Mouse (Mus musculus) induced T-regulatory cell, adult 2 months (primary cell): Measurements from ENCODE around the gene Sft2d2.
A peak's percentile ranks its signal among the peaks of the same experiment; 100 is the strongest.

Experiments used
- DNase-seq: peaks from one replicate; pipeline ENCODE4 v3.0.0-alpha.2; 2012; ENCODE audit warnings: low read depth

The Sft2d2 gene

DNA sequence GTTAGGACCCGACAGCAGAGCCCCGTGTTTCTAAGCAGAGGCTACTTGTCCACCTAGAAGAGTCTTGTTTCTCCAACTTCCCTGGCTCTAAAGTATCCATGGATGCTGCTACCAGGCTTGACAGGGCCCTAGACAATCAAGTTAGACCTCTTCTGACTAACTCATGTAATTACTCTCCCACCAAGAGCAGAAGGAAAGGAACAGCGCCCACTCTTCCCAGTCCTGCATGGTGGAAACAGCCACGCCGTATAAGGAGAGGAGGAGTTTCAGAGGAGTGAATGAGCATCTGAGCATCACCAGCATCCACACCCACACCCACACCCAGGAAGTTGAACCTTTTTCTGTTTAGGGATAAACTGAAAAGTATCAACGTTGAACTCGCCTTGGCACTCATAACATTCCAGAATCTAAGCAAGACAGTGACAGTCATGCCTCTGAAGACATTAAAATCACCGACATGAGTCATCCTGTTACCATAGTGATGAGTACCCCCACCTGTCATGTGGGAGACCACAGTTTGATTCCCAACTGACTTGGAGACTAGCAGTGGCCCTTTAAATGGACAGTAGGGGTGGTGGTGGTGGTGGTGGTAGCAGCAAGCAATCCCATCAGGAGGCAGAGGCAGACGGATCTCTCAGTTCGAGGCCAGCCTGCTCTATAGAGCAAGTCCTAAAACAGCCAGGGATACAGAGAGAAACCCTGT, 3.5 kb downstream of the Sft2d2 start:
- no peak for DNase-seq

- no peak for DNase-seq
Observed at GRCm38 (mm10) chr1:165190068-165190467, 4.2 kb downstream of the Sft2d2 start.

DNA sequence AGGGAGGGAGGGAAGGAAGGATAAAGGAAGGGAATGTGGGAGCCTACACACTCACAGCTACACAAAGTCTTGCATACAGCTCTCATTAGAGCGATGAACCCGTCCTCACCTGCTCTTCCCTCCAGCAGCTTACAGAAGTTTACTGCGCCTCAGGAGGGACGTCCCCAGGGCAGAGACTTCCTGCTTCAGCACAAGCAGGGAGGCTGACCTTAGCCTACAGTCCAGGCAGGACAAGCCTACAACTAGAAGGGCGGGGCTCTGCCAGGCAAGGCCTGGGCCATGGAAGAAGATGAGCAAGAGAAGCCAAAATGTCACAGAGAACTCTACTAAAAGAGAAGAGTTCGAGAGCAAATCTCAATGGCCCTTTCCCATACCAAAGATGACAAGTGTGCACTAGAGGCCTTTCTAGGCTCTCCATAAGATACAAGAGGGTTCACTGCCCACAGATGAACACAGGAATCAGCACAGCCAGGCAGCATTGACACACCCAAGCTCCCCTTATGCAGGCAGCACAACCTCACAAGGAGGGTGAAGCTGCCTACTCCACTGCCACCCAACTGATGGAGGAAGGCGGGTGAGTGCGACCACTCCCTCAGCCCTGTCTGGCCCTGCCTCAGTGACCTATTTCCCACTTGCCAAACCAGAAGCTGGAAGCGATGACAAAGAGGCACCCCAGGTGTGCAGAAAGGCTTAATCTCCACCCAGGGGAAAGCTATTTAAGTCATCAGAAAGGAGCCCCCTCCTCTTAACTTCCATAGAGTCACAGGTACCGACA, 5.2 kb downstream of the Sft2d2 start:
- DNase-seq, result peak; percentile 50

DNA sequence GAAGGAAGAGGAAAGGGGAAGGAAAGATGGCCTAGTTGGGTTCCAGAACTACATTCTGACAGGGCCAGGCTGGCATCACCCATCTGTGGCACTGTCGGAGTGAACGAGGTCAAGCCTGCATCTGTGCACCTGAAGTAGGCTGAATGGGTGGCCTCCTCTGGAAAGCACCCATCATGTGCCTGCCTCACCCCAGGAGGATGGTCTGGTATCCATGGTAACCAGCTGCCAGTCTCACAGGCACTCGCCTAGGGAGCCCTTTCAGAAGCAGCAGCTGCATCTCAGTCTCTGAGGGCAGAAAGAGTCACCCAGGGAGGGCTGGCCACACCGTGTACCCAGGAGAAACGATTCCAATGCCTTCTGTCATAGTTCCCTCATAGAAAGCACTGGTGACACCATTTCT, 6.9 kb downstream of the Sft2d2 start:
- DNase-seq, result no peak

DNA sequence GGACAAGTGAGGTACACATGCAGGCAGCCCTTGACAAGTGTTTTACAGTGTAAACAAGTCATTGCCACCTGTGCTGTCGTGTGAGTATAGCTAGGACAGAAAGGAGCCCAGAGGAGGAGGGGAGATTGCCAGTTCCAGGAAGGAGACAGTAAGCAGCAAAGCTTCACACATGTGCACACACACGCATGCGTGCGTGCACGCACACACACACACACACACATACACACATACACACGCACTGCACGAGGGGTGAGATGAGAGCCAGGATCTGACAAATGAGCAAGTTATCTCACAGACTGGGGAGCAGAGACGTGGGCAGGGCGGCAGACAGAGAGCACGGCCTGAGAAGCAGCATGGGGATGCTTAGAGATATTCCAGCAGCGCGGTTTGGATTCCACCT, 7.7 kb downstream of the Sft2d2 start:
- DNase-seq, result no peak

GRCm38 (mm10) chr1:165185116-165185515, 9.1 kb downstream of the Sft2d2 start:
- no peak for DNase-seq

DNA sequence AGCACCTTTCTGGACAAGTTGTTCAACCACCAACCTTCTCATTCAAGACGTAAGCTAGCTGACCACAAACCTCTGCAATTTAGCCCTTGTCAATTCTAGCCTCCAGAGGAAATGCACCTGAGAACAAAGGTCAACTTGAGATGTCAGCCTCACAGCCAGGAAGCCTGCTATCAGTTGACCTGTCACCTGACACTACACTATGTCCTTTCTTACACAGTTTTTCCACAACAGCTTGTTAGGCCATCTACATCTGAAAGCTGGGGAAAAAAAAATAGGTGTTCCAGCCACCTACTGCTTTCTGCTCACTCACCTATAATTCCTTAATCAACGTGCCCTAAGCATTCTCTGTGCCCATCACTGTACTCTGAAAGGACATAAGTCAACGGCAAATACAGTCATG, 10.1 kb downstream of the Sft2d2 start:
- no peak for DNase-seq

DNA sequence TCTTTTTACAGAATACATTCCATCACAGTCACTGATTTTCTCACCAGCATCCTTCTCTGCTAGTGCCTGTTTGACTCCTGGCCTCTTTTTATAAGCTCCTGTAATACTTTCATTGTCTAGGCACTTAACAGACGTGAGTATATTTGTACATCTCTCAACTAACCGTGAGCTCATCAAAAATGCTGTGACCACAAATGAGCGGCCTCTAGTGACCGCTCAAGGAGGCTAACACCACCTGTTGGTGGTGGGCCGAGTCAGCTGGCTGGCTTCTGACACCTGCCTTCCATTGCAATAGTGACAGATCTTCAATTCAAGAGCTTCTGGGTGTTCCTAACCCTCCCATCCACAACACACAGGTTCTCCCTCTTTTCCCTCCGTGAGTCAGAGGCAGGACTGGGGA, 10.8 kb downstream of the Sft2d2 start:
- no peak for DNase-seq

- DNase-seq, result no peak
Observed at GRCm38 (mm10) chr1:165179321-165179720, 14.9 kb downstream of the Sft2d2 start.

DNA sequence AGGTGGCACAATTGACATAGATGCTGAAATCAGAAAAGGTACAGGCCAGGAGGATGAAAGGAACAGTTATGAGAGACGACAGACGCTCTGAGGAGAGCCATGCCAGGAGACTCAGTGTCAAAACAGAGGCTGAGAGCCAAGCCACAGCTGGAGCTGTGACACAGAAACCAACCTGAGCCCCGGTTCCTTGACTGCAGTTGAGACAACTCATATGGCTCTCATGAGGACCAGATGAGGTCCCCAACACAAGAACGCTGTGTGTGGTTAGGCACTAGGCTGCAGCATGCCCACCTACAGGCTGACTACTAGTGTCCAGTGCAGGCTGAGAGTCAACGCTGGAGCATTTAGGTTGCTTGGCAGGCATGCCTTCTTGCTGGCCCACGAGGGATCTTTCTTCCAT, 16.2 kb downstream of the Sft2d2 start:
- DNase-seq, result no peak

GRCm38 (mm10) chr1:165174059-165174616, 20.1 kb downstream of the Sft2d2 start:
- peak; percentile 74 for DNase-seq

GRCm38 (mm10) chr1:165171277-165171676, 23.0 kb downstream of the Sft2d2 start:
- no peak for DNase-seq

- no peak for DNase-seq
Observed at GRCm38 (mm10) chr1:165170157-165170556, 24.1 kb downstream of the Sft2d2 start.

- no peak for DNase-seq
Observed at GRCm38 (mm10) chr1:165169462-165169861, 24.8 kb downstream of the Sft2d2 start.

GRCm38 (mm10) chr1:165164920-165165319, 29.3 kb downstream of the Sft2d2 start:
- DNase-seq, result no peak

DNA sequence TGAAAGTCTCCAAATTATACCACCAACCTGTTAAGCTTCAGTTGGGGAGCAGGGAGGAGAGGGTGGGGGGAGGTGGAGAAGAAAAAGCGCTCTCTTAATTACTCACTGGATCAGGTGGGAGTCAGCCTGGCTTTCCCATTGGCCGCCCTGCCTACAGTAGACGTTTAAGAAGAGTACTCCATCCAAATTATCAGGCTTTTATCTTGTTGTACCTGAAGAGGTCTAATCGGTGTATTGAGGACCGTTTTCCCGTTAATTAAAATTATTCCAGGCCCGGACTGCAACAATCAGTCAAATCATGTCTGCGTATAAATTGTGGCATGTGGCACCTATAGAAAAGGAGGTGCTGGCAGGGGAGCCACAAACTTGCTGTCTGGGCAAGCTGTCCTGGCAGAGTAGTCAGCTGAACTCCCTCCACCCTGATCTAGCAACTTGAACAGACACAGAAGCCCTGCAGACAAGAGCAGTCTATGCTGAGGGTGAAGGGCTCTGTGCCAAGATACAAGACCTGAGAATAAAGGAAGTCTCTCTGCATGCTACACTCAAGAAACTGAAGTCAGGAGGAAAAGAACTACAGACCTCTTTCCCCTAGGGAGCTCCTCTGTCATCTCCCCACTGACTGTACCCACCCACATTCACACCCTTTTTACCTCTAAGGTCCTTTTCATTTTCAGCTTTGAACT, 33.4 kb downstream of the Sft2d2 start, which contains the start of gene Tbx19:
TSS of gene Tbx19 (minus strand) at position 51 of the 683 bp plus-strand sequence.
- no peak for DNase-seq

DNA sequence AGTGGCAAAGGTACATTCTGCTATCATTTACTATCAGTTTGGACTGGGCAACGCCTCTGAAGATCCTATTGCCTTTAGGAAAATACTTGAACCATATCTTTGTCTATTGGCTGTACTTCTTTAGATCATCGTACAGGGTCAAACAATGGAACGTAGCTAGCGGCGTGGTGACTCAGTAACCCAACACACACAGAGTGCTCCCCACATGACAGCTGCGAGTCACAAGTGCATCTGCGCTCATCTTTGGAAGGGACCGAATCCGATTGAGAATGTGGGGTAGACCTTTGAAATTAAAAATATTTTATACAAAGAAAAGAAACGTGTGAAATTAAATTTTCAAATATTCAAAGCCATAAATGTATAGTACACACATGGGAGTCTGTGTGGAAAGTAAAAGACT, 35.4 kb downstream of the Sft2d2 start:
- no peak for DNase-seq

DNA sequence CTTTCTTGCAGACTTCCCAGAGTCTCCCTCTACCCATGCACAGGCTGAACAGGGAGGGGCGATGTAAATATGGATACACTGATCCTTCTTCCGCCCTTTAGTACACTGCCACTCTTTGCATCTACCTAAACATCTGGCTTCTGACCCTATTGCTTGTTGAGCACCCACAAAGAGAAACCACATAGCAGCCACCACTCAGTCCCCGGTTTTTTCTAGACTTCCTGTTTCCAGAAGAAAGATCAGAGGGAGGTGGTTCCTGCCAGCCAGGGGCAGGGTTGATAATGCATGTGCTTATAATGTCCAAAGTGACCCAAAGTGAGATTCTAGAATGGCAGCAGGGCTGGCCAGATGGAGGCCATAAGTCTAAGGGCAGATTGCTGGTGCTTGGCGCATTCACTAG, 40.1 kb downstream of the Sft2d2 start:
- DNase-seq, result no peak

GRCm38 (mm10) chr1:165151216-165151615, 43.0 kb downstream of the Sft2d2 start:
- no peak for DNase-seq

GRCm38 (mm10) chr1:165142343-165142916, 51.8 kb downstream of the Sft2d2 start:
- DNase-seq, result no peak

DNA sequence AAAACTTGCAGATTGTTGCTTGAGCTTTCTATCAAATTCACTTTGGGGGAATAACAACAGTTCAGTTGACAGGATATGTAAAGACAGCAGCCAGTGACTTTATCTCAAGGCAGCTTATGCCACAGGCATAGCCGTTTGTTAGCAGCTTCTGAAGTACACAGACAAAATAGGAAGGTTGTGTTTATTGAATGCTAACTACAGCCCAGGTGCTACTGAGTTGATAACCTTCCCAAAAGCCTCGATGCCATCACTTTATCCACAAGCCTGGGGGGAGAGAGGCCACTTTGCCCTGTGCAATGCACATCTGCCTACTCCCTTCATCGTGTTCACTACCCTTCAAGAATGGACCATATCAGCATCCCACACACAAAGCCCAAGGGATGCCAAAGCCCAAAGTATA, 54.0 kb downstream of the Sft2d2 start:
- DNase-seq, result no peak

- no peak for DNase-seq
Observed at GRCm38 (mm10) chr1:165133858-165134257, 60.4 kb downstream of the Sft2d2 start.
